Mouse (Mus musculus) gastrocnemius, postnatal 25 days (tissue): ENCODE results near the gene Sugp1. TPM values are rescaled to one million over a fixed set of nuclear protein-coding genes. Genes with fewer than 3 reads are reported as not detected.
"Not testable (repeated sequence)": the region's sequence is repeated elsewhere in the genome, so short reads cannot be mapped to it uniquely, and the experiment has no call there.

ENCODE experiments used
- DNase-seq: peaks from one replicate; pipeline ENCODE4 v3.0.0; 2022
- total RNA-seq, 2 experiments: library from RNA; stranded (reverse); gene quantifications; 1 replicate in 1 of 2; 2 replicates in 1 of 2; pipeline ENCODE4 v1.2.3; 2021

The Sugp1 gene
- total RNA-seq, 2 experiments from 2014 or later = 13.1 to 15.5 TPM

- no peak for DNase-seq
These were observed 1.4 kb downstream of the Sugp1 start for GRCm38 (mm10) chr8:70043996-70044395.

GRCm38 (mm10) chr8:70049662-70050061, 7.0 kb downstream of the Sugp1 start:
- DNase-seq = no peak

- DNase-seq = not testable (repeated sequence)
These were observed 7.8 kb downstream of the Sugp1 start for GRCm38 (mm10) chr8:70050434-70050833.

GRCm38 (mm10) chr8:70057721-70058120, 15.1 kb downstream of the Sugp1 start:
- DNase-seq = no peak

GRCm38 (mm10) chr8:70071836-70072440, 29.3 kb downstream of the Sugp1 start:
- DNase-seq = no peak

GRCm38 (mm10) chr8:70072441-70073069, 29.9 kb downstream of the Sugp1 start, which contains the start of gene Tm6sf2:
Gene Tm6sf2, plus strand, starts transcription at chr8:70072924.
- peak; percentile 14 for DNase-seq

GRCm38 (mm10) chr8:70073120-70073519, 30.5 kb downstream of the Sugp1 start:
- DNase-seq = no peak

- DNase-seq = no peak
These were observed 31.1 kb downstream of the Sugp1 start for GRCm38 (mm10) chr8:70073682-70074081.

- no peak for DNase-seq
These were observed 39.4 kb downstream of the Sugp1 start for GRCm38 (mm10) chr8:70081976-70082375.

- peak; percentile 22 for DNase-seq
These were observed 40.7 kb downstream of the Sugp1 start, which contains the start of gene Hapln4 for GRCm38 (mm10) chr8:70083285-70083684. Gene Hapln4, plus strand, starts transcription at chr8:70083457.

- DNase-seq = no peak
These were observed 41.8 kb downstream of the Sugp1 start for GRCm38 (mm10) chr8:70084191-70085065.

- no peak for DNase-seq
These were observed 43.5 kb downstream of the Sugp1 start for GRCm38 (mm10) chr8:70086151-70086550.

- no peak for DNase-seq
These were observed 44.6 kb downstream of the Sugp1 start for GRCm38 (mm10) chr8:70087237-70087636.

- DNase-seq = no peak
These were observed 45.4 kb downstream of the Sugp1 start for GRCm38 (mm10) chr8:70087836-70088650.

GRCm38 (mm10) chr8:70089296-70089960, 46.8 kb downstream of the Sugp1 start:
- DNase-seq = no peak

- DNase-seq = no peak
These were observed 50.2 kb downstream of the Sugp1 start for GRCm38 (mm10) chr8:70092786-70093185.

GRCm38 (mm10) chr8:70099276-70099675, 56.7 kb downstream of the Sugp1 start:
- no peak for DNase-seq

GRCm38 (mm10) chr8:70100241-70100640, 57.6 kb downstream of the Sugp1 start:
- DNase-seq = no peak

- no peak for DNase-seq
These were observed 61.9 kb downstream of the Sugp1 start for GRCm38 (mm10) chr8:70104506-70104905.

- DNase-seq = no peak
These were observed 62.3 kb downstream of the Sugp1 start for GRCm38 (mm10) chr8:70104922-70105321.

- no peak for DNase-seq
These were observed 67.8 kb downstream of the Sugp1 start for GRCm38 (mm10) chr8:70110451-70110850.
